Mouse (Mus musculus) heart, postnatal 4 days (tissue): Measurements from ENCODE around the gene Iqcd. TPM values are rescaled to one million over a fixed set of nuclear protein-coding genes. Genes with fewer than 3 reads are reported as not detected.

Source experiments
- DNase-seq: peaks from one replicate; pipeline ENCODE4 v3.0.0; 2021
- total RNA-seq, 2 experiments: library from RNA; stranded (reverse); gene quantifications; 2 replicates each; pipeline ENCODE4 v1.2.3; 2021

Gene Iqcd
- total RNA-seq = not detected

GRCm38 (mm10) chr5:120588569-120589094, at the start of gene Iqcd, which contains the start of gene Tpcn1:
Gene Iqcd (plus strand): TSS chr5:120589016.
Gene Tpcn1 (minus strand): TSS chr5:120588673.
- peak; percentile 99 for DNase-seq

- DNase-seq = no peak
Measured at GRCm38 (mm10) chr5:120548236-120548850, 40.5 kb upstream of the Iqcd start.

- DNase-seq = no peak
Measured at GRCm38 (mm10) chr5:120550137-120550536, 38.7 kb upstream of the Iqcd start.

- DNase-seq = no peak
Measured at GRCm38 (mm10) chr5:120550673-120551072, 38.1 kb upstream of the Iqcd start.

GRCm38 (mm10) chr5:120555871-120556270, 32.9 kb upstream of the Iqcd start:
- no peak for DNase-seq

- no peak for DNase-seq
Measured at GRCm38 (mm10) chr5:120558041-120558440, 30.8 kb upstream of the Iqcd start.

GRCm38 (mm10) chr5:120558762-120559161, 30.1 kb upstream of the Iqcd start:
- DNase-seq = no peak

- no peak for DNase-seq
Measured at GRCm38 (mm10) chr5:120560129-120560615, 28.6 kb upstream of the Iqcd start.

GRCm38 (mm10) chr5:120560616-120561311, 28.1 kb upstream of the Iqcd start:
- DNase-seq = peak; percentile 68

- DNase-seq = peak; percentile 69
Measured at GRCm38 (mm10) chr5:120562956-120563913, 25.6 kb upstream of the Iqcd start.

- no peak for DNase-seq
Measured at GRCm38 (mm10) chr5:120563914-120564311, 24.9 kb upstream of the Iqcd start.

- no peak for DNase-seq
Measured at GRCm38 (mm10) chr5:120565171-120565905, 23.5 kb upstream of the Iqcd start.

GRCm38 (mm10) chr5:120566101-120566500, 22.7 kb upstream of the Iqcd start:
- DNase-seq = peak; percentile 64

- peak; percentile 43 for DNase-seq
Measured at GRCm38 (mm10) chr5:120566681-120567252, 22.0 kb upstream of the Iqcd start.

GRCm38 (mm10) chr5:120567253-120567701, 21.5 kb upstream of the Iqcd start:
- DNase-seq = peak; percentile 74

GRCm38 (mm10) chr5:120567761-120568211, 21.0 kb upstream of the Iqcd start:
- no peak for DNase-seq

- no peak for DNase-seq
Measured at GRCm38 (mm10) chr5:120568336-120568768, 20.5 kb upstream of the Iqcd start.

- no peak for DNase-seq
Measured at GRCm38 (mm10) chr5:120568964-120569363, 19.9 kb upstream of the Iqcd start.

GRCm38 (mm10) chr5:120569791-120570190, 19.0 kb upstream of the Iqcd start:
- DNase-seq = no peak

- DNase-seq = no peak
Measured at GRCm38 (mm10) chr5:120570289-120570897, 18.4 kb upstream of the Iqcd start.
